Mouse (Mus musculus) hindbrain, embryonic 14.5 days (tissue): ENCODE data around the gene Gm11733. TPM values are rescaled to one million over a fixed set of nuclear protein-coding genes. Genes with fewer than 3 reads are reported as not detected.

Experiments used
- ATAC-seq: fragments of 200-750 bp; cut with Nextera tagmentation; 2 replicates; pipeline ENCODE4 v1.8.0; 2017; ENCODE audit warnings: moderate number of reproducible peaks, mild to moderate bottlenecking, moderate TSS enrichment, moderate library complexity; ENCODE audit not compliant: low FRiP score
- DNase-seq: peaks from one replicate; pipeline ENCODE4 v3.0.0-alpha.2; 2015; ENCODE audit warnings: low spot score
- H3K27ac ChIP-seq: fragments of 300-500 bp; sonication (generic); 2 replicates; pipeline ENCODE4 v1.5.1; 2014; ENCODE audit warnings: mild to moderate bottlenecking, moderate library complexity
- H3K27me3 ChIP-seq: fragments of 300-500 bp; sonication (generic); 2 replicates; pipeline ENCODE4 v1.6.1; 2014; ENCODE audit warnings: mild to moderate bottlenecking, low read length, mixed read lengths; ENCODE audit not compliant: control insufficient read depth, insufficient read depth
- H3K36me3 ChIP-seq: fragments of 300-500 bp; sonication (generic); replicated peaks from 2 replicates; pipeline ENCODE4 v1.6.1; 2014; ENCODE audit not compliant: control insufficient read depth, insufficient read depth
- H3K4me1 ChIP-seq: fragments of 300-500 bp; sonication (generic); replicated peaks from 2 replicates; pipeline ENCODE4 v1.6.1; 2014; ENCODE audit warnings: antibody characterized with exemption, low read length, mixed read lengths; ENCODE audit not compliant: control insufficient read depth, insufficient read depth
- H3K4me2 ChIP-seq: fragments of 300-500 bp; sonication (generic); replicated peaks from 2 replicates; pipeline ENCODE4 v1.6.1; 2014; ENCODE audit warnings: mild to moderate bottlenecking, moderate library complexity
- H3K4me3 ChIP-seq: fragments of 300-500 bp; sonication (generic); replicated peaks from 2 replicates; pipeline ENCODE4 v1.5.1; 2014; ENCODE audit warnings: mild to moderate bottlenecking, low read length
- H3K9ac ChIP-seq: fragments of 300-500 bp; sonication (generic); 2 replicates; pipeline ENCODE4 v1.6.1; 2014
- H3K9me3 ChIP-seq: fragments of 300-500 bp; sonication (generic); 2 replicates; pipeline ENCODE4 v1.6.1; 2016; ENCODE audit warnings: low read length; ENCODE audit not compliant: control insufficient read depth
- WGBS: fragments of 180-500 bp; shearing (Covaris S2); extraction: QIAGEN DNeasy Blood & Tissue Kit; methylation state at CpG from one replicate; pipeline ENCODE4 v1.1.7; 2014; 5-methylcytosine and 5-hydroxymethylcytosine counted together
- polyA plus RNA-seq: library from polyadenylated mRNA; unstranded; fragments of >200 nt; fragmentation: Nextera tagmentation; extraction: Ambion mirVana; gene quantifications from 2 replicates; pipeline ENCODE4 v1.2.1, GENCODE M21; 2014

Gm11733 gene
- polyA plus RNA-seq, 1 experiment from 2014 or later: not detected

DNA sequence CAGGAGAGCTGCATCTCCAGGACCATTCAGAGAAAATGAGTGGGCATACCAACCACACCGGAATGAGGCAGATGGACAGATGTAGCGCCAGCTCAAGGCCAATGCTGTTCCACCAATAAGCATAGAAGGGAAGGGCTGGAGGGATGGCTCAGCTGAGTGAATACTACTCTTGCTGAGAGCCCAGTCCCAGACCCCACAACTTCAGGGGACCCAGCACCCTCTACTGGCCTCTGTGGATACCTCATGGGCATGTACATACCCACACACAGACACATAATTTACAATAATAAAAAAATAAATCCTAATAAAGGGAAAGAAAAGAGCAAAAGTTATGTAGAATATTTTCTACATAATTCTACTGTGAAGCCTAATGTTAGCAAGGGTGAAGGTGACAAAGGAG, 9.0 kb upstream of the Gm11733 start:
- 97% methylated on average over 2 of the region's 2 CpGs for WGBS
- H3K36me3 ChIP-seq: no peaks in the 10 kb centered on the region
- H3K9me3 ChIP-seq: no peaks in the 10 kb centered on the region
- H3K27ac ChIP-seq: no peak overlapping the region
- ATAC-seq (no peak), DNase-seq (no peak)
- no peak overlapping the region for H3K4me3 ChIP-seq
- H3K4me2 ChIP-seq: no peak overlapping the region
- H3K4me1 ChIP-seq: peaks cover 26% of the 10 kb centered on the region
- no peak overlapping the region for H3K9ac ChIP-seq
- H3K27me3 ChIP-seq: no peaks in the 10 kb centered on the region

DNA sequence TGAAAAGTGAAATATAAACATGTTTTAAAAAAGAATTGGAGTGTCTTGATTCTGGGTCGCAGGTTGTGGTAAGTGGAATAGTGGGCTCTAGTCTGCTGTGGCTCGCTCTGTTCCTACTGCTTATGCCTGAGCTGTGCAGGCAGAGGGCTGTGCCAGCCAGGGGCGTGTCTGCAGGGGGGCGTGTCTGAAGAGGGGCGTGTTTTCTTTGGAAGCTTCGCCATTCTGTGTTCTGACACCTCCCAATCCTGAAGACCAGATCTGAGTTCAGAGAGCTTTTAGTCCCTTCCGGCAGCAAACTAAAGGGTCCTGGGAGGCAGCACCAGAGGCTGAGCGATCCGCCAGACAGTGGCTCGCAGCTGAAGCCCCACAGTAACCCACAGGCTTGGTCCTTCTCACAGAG, 8.5 kb upstream of the Gm11733 start:
- H3K4me3 ChIP-seq: no peak overlapping the region
- no peaks in the 10 kb centered on the region for H3K9me3 ChIP-seq
- no peak overlapping the region for H3K27ac ChIP-seq
- H3K36me3 ChIP-seq: no peaks in the 10 kb centered on the region
- H3K27me3 ChIP-seq: no peaks in the 10 kb centered on the region
- H3K9ac ChIP-seq: no peak overlapping the region
- no peak overlapping the region for H3K4me2 ChIP-seq
- DNase-seq (no peak), ATAC-seq (no peak)
- H3K4me1 ChIP-seq: peaks cover 25% of the 10 kb centered on the region
- WGBS: 38% methylated on average over 10 of the region's 10 CpGs

DNA sequence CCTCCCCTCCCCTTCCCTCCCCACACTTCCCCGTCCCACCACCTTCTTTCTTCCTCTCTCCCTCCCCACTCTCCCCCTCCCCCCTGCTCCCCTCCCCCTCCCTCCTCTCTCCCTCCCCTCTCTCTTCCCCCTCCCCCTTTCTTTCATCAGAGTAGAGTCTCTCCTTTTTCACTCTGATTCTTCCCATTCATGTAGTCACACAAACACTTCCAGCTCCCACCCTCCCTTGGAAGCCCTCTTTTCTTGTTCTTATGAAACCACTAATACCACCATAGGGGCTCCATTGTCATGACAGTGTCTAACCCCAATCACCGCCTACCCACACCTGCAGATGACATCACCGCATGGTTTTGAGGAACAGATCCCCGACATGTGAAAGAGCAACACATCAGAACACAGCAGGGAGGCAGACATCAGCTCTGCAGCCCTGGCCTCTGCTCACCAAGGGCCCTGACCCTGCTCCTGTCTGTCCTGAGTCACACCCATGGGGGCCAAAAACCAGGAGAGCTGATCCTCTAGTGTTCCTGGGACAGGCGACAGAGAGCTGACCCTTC, 7.5 kb upstream of the Gm11733 start:
- Histone ChIP-seq H3K27ac (no peak overlapping the region), H3K4me3 (no peak overlapping the region), H3K9me3 (no peaks in the 10 kb centered on the region), H3K36me3 (no peaks in the 10 kb centered on the region), H3K27me3 (no peaks in the 10 kb centered on the region), H3K9ac (no peak overlapping the region), H3K4me2 (no peak overlapping the region), H3K4me1 (peaks cover 33% of the 10 kb centered on the region)
- no peak for ATAC-seq
- no peak for DNase-seq
- 65% methylated on average over 5 of the region's 5 CpGs for WGBS

DNA sequence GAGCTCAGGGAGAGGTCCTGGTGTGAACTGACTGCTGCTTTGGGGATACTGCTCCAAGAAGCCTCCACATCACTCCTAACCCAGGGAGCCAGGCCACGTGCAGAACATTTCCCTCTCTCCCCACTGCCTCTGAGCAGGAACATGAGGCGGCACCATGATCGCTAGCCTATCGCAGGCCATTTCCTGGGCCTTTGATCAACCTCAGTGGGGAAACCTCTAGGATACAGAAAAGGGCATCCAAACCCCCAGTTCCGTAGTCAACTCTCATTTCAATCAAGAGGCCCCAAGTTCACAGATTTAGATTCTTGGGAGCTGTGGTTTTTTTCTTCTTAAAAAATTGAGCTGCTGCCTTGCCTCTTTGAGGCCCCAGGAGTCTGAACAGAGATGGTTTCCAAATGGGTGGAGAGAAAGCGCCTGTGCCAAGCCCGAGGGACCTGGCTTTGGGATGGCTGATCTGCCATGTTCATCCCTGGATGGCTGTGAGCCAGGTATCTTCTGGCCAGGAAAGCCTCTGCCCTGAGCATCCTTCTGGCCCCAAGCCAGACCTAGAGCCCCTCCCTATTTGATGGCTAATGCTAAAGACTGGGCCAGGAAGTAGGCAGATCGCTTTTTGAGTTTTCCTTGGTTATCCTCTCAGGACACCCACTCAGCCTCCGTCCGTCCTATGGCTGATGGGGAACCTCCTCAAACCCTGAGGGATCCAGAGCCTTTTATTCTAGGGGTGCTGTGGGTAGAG, 5.7 kb upstream of the Gm11733 start:
- Histone ChIP-seq H3K4me2 (peak overlapping the region; percentile 8), H3K27me3 (no peaks in the 10 kb centered on the region), H3K4me1 (peaks cover 45% of the 10 kb centered on the region), H3K27ac (peak overlapping the region; percentile 91), H3K9me3 (no peaks in the 10 kb centered on the region), H3K9ac (peak overlapping the region; percentile 8; the same call in 1 of the 2 replicates), H3K36me3 (no peaks in the 10 kb centered on the region), H3K4me3 (no peak overlapping the region)
- ATAC-seq (peak; percentile 29), DNase-seq (peak; percentile 74)
- 36% methylated on average over 10 of the region's 10 CpGs for WGBS

DNA sequence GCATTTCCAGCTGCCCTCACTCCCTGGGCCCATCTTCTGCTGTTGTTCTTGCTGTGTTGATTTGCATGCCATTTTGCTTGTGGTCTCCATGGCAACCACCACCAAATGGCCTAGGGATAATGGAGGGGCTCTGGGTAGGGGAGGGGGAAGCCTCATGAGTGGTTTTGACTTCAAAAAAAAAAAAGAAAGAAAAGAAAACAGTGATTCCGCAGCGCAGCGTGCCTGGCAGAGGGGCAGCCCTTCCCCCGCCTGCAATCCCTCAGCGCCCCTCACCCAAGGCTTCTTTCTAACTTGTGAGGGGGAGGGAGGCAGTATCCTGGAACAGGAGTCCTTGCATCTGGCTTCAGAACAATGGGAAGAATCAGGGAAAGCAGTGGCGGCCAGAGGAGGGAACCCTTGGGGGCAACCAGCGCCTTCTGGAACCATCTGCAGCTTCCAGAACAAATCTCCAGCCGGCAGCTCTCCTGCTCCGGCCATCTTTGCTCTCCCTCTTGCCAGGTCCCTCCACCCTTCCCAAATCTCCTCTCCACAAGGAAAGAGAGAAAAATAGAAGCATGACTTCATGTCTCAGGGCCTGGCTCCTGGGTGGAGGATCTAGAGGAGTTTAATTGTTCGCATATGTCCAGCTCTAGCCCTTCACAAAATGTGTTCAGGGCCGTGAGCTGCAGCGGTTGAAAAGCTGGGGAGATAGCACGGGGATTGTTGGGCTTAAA, 5.0 kb upstream of the Gm11733 start:
- peak; percentile 77 for DNase-seq
- Histone ChIP-seq H3K9me3 (no peaks in the 10 kb centered on the region), H3K27ac (peak overlapping the region; percentile 91), H3K4me2 (peak overlapping the region; percentile 8), H3K27me3 (no peaks in the 10 kb centered on the region), H3K9ac (peak overlapping the region; percentile 8), H3K4me1 (peaks cover 52% of the 10 kb centered on the region), H3K4me3 (no peak overlapping the region), H3K36me3 (no peaks in the 10 kb centered on the region)
- peak; percentile 77 for ATAC-seq
- 3% methylated on average over 13 of the region's 13 CpGs for WGBS

DNA sequence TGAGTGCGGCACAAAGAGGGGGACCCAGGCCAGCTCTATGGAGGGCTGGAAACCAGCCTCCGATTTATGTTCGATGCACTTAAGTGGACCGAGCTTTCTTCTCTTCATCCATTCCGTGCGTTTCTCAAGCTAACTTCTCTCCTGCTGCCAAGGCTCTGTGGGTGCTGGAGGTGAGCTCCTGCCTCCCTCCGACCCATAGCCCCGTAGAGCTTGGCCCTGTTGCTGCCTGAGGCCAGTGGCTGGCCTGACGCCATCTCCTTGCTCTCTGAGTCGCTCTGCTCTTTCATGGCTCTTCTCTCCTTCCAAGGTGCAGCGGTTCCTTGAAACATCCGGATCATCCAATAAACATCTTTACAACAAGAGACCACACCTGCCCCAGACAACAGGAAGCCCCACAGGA, 4.4 kb upstream of the Gm11733 start:
- DNase-seq: no peak

DNA sequence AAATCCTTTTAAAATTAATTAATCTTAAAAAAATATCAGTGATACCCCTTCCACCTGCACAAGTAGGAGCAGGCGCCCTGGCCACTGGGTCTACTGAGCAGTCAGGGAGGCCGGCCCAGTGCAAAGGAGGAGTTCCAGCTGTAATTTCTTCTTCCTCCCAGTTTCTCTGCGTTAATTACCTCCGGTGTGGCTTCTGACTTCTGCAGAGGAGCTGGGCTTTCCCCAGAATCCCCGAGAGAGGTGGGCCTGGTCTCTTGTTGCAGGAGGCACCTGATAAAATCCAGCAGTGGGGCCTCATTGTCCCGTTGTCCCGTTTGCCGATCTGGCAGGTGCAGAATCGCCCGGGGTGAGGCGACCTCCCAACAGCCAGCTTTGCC, 1.9 kb upstream of the Gm11733 start:
- ATAC-seq (no peak), DNase-seq (no peak)
- Histone ChIP-seq H3K9me3 (no peaks in the 10 kb centered on the region), H3K27ac (peak overlapping the region; percentile 84), H3K4me3 (no peak overlapping the region; the same call in 1 of the 2 replicates), H3K27me3 (no peaks in the 10 kb centered on the region; the same call in 1 of the 2 replicates), H3K4me2 (peak overlapping the region; percentile 47), H3K9ac (peak overlapping the region; percentile 34; the same call in 1 of the 2 replicates), H3K4me1 (peaks cover 57% of the 10 kb centered on the region), H3K36me3 (no peaks in the 10 kb centered on the region)
- 10% methylated on average over 11 of the region's 11 CpGs for WGBS

More for the DNA sequence above, 4.4 kb upstream of the Gm11733 start:
- Histone ChIP-seq H3K36me3 (no peaks in the 10 kb centered on the region), H3K27me3 (no peaks in the 10 kb centered on the region), H3K27ac (peak overlapping the region; percentile 91), H3K9ac (peak overlapping the region; percentile 8), H3K4me2 (peak overlapping the region; percentile 1; the same call in 1 of the 2 replicates), H3K4me1 (peaks cover 57% of the 10 kb centered on the region), H3K4me3 (no peak overlapping the region), H3K9me3 (no peaks in the 10 kb centered on the region)
- ATAC-seq: no peak
- WGBS: 35% methylated on average over 12 of the region's 12 CpGs

DNA sequence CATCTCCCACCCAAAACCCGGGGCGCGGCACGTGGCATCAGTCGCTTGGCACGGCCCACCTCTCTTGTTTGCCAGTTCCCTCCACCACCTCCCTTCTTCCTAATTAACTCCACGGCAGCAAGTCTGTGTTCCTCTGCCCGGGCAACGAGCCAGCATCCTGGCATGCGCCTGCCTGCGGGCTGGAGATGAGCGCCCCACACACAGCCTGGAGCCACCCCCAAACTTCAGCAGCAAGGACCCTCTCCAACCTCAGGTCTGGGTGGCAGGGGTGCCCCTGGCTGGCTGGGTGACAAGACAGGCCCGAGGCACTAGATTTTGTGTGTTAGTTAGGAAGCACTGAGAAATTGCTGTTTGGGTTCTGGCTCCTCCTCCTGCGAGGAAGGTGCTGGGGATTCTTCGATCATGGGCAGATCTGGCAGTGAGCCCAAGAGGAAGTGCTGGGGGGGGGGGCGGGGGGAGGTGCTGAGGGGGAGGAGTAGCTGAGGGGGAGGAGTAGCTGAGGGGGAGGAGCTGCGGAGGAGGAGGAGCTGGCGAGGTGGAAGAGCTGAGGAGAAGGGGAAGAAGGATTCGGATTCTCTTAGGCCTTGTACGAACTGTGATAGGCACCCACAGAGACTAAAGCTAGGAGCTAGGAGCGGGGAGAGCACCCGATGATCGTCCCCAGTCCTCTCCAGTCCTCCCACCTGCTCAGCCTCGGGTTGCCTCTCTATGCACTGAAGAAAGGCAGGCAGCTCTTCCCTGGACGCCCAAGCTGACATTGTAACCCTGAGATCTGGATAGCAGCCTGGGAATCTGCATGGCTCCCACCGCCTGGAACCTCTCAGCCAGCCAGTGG, 1.3 kb upstream of the Gm11733 start:
- Histone ChIP-seq H3K27ac (peak overlapping the region; percentile 84), H3K4me1 (peaks cover 57% of the 10 kb centered on the region), H3K4me3 (no peak overlapping the region; the same call in 1 of the 2 replicates), H3K9ac (peak overlapping the region; percentile 34; the same call in 1 of the 2 replicates), H3K36me3 (no peaks in the 10 kb centered on the region), H3K4me2 (peak overlapping the region; percentile 47), H3K27me3 (no peaks in the 10 kb centered on the region; the same call in 1 of the 2 replicates), H3K9me3 (no peaks in the 10 kb centered on the region)
- DNase-seq (peak; percentile 84), ATAC-seq (peak; percentile 74; the same call in 1 of the 2 replicates)
- WGBS: 3% methylated on average over 24 of the region's 26 CpGs
